Mouse (Mus musculus) thymus, postnatal 10 days (tissue): ENCODE data around the gene Olfr1414.
"Not testable (repeated sequence)": the region's sequence is repeated elsewhere in the genome, so short reads cannot be mapped to it uniquely, and the experiment has no call there.

Experiments
- DNase-seq, 2 experiments: peaks; one replicate each; pipeline ENCODE4 v3.0.0; 2021; ENCODE audit warnings: low spot score in 2 of 2

The Olfr1414 gene

DNA sequence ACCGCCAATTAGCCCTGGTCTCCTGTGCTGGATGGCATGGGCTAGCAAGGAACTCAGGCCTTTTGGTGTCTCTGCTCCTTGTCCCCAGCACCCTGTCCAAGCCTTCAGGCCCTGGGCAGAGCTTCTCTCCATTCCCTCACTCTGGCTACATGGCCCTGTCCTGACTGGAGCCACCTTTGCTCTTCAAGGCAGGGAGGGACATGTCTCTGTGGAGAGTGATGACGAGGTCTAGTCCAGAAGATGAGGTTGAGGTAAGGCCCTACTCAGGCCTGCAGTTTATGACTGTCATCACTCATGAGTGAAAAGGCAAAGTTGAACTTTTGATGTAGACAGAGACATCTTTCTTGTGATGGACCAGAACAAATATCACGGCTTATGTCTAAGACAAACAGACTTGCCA lies at the start of gene Olfr1414:
Gene Olfr1414, minus strand, starts transcription at position 101 of the 400 bp plus-strand sequence.
- no peak for DNase-seq

DNA sequence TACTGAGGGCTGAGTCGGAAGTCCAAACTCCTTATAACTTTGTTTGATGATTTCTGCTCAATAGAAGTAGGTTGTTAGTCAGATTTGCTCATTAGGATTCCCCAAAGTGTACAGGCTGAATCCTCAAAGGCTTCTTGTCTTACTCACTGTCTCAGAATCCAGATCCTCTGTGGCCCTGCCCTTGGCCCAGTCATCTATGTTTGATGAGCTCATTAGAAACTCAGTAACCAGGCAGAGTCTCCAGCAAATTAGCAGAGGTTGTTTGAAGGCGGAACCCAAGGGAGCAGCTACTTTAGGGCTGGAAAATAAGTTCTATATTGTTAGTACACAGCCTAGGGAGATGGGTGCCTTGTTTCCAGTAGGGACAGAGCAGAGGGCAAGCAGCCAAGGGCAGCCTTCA lies 27.5 kb upstream of the Olfr1414 start:
- no peak for DNase-seq

- no peak for DNase-seq
Observed at GRCm38 (mm10) chr1:92539071-92539470, 20.6 kb upstream of the Olfr1414 start.

DNA sequence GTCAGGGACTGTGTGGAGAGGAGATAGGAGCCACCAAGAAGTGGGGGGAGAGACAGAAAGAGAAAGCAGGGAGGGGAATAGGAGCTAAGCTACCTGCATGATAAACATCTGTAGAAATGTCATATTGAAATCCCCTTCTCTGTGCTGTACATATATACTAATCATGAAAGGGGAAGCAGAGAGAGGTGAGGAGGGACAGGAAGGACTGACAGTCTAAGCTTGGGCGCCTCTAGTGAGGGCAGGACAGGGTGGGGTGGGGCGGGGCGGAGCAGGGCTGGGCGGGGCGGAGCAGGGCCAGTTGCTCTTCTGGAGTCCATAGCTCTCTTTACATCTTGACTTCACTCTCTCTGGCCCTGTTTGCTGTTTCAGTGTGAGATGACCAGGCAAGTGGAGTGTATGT lies 18.5 kb upstream of the Olfr1414 start:
- no peak for DNase-seq

GRCm38 (mm10) chr1:92523764-92524163 lies 5.3 kb upstream of the Olfr1414 start:
- no peak for DNase-seq

DNA sequence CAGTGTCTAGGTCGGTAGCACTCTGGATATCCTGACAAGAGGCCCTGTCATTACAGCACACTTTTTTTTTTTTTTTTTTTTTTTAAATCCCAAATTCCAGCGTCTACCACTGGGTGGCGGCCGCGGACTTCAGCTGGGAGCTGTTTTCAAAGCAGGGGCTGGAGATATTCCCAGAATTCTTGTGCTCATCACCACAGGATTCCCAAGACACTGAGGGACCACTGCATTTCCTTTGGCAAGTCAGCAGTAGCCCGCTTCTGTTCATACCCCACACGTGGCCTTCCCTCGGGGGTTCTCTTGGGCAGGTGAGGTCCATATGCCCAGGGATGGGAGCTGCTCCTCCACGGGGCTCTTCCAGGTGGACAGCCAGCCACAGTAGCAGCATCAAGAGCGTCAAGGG lies 2.9 kb upstream of the Olfr1414 start:
- no peak for DNase-seq

- DNase-seq = no peak
Observed at GRCm38 (mm10) chr1:92519046-92519445, 585 bp upstream of the Olfr1414 start.

DNA sequence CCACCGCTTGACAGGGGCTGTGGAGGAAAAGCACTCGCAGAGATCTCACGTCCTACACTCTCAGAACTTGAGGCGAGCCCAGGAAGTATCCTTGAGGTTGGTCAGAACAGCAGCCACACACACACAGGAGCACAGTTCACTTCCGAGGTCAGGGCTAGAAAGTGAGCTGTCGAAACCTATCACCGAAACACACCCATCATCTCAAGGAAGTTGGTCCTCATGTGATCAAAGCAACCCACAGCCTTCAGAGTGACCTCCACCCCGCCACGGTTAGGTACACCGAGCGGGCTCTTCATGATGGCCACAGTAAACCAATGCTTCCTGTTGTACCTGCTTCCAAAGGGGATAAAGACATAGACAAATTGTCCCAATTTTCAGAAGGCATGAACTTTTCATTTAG lies 3.1 kb downstream of the Olfr1414 start:
- no peak for DNase-seq

DNA sequence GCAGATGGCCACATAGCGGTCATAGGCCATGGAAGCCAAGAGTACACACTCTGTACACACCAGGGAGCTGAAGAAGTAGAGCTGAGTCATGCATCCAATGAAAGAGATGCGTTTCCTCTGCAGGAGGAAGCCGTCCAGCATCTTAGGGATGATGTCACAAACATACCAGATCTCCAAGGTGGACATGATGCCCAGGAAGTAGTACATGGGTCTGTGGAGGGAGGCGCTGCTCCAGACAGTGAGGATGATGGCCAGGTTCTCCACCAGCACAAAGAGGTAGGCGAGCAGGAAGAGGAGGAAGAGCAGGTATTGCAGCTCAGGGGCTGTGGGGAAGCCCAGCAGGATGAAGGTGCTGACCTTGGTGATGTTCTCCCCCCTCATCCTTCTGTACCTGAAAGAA lies 6.8 kb downstream of the Olfr1414 start:
- not testable (repeated sequence) for DNase-seq

GRCm38 (mm10) chr1:92496001-92496400 lies 22.5 kb downstream of the Olfr1414 start, which contains the start of gene Olfr1415:
TSS of gene Olfr1415 (minus strand) at chr1:92496101.
- no peak for DNase-seq

DNA sequence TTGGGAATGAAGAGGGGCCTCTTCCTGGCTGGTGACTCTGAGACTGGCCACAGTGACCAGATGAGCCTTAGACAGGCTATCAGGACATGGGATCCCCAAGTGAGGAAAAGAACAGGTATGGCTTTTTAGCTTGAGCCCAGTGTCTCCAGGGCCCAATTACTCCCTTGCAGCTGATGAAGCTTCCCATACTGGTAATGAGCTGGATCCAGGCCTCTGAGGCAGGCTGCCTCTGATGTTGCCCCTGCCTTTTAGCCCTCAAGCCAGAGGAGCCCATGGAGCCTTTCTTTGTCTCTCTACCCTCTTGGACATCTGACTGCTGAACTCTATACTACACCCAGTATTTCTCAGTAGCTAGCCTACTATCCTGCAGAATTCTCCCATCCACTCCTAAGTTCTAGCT lies 33.4 kb downstream of the Olfr1414 start, which contains the start of gene Olfr1416:
Gene Olfr1416, minus strand, starts transcription at position 101 of the 400 bp plus-strand sequence.
- no peak for DNase-seq

DNA sequence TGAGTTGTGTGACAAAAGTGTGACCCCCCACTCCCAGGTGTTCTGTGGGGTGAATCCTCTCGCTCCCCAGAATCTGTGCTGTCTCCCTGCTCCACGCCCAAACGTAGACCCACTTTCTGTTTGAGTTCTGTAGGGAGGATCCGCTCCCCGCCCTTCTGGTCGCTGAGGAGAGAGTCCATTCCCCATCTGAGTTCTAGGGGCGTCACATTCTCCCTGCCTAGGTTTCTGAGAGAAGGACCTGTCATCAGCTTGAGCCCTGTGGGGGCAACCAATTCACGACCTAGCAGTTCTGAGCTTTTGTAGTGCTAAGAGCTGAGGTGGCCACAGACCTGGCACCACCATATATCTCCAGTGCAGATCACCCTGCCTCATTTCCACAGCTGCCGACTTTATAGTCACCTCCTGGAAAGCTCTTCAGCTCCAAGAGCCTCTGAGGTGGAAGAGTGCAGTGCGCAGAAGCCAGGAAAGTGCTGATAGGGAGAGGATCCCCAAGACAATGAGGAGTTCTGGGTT lies 44.3 kb downstream of the Olfr1414 start:
- DNase-seq = no peak

DNA sequence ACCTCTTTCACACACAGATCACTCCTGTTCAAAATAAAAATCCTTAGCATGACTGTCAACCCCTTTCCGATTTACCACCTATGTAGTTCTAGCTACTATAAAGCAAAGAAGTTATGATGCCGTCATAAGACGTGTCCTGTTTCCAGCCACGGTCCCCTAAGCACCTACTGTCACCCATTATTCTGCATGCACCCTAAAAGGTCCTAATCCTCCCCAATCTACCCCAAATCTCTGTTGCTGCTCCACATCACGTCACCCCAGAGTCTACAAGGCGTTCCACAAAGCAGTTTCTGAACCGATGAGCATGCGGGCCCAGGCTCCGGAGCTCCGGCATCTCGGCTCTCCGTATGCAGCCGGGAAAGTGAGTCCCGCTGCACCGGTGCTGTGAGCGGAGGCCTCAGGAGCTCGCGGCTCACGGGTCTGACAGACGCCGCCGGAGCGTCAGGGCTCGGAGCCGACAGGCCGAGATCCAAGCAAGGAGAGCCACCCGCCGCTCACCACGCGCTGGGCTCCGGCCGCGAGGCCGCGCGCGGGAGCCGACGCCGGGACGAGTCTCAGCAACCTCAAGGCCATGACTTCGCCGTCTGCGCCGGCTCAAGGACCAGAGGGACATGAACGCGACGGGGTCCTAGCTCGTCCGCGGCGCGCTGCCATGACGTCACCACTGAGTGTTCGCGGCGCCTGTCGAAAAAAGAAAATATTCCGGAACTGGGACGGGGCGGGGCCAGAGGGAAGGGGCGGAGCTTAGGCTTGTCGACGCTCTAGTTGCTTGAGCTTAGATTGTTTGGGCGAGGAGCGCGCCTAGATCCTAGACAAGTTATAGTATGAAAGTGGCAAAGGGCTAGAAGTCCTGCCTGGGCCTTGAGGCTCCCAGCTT lies 45.1 kb downstream of the Olfr1414 start, which contains the start of gene Ndufa10:
Gene Ndufa10, minus strand, starts transcription at position 696 of the 877 bp plus-strand sequence.
- DNase-seq = peak; percentile 87 to 97

GRCm38 (mm10) chr1:92468891-92469290 lies 49.6 kb downstream of the Olfr1414 start:
- no peak for DNase-seq

- no peak for DNase-seq
Observed at GRCm38 (mm10) chr1:92458416-92458815, 60.0 kb downstream of the Olfr1414 start.

DNA sequence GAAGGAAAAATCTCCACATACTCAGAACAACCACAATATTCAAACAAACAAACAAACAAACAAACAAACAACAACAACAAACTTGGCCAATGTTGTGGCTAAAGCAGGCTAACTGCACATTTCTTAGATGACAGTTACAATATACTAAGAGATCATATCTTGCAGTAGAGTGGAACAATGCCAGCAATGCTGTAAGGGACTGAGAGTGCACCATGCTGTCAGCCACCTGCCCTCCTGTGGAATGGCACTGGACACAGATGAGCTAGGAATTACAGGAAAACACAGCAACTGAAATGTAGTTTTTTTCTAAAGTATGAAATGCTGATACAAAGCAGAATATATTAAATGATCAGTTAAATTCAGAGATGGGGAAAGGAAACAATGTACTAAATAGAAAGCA lies 60.7 kb downstream of the Olfr1414 start:
- DNase-seq = no peak
